Mouse (Mus musculus): ENCODE data around the gene Rrp8.

GRCm38 (mm10) chr7:105736911-105737521, at the start of gene Rrp8:
- TF ChIP-seq CTCF (IDR thresholded peaks at IDR 0.05; ENCODE audit: control insufficient read depth, insufficient read depth, insufficient replicate concordance, low read depth, low read length) (no peak), POLR2A (IDR thresholded peaks at IDR 0.05; ENCODE audit: control insufficient read depth, low read depth, low read length) (0 out of 2 replicates have a peak, but pooled peaks have one; percentile 6)

Data from testis, adult 2 months (tissue).